Mouse (Mus musculus) embryonic facial prominence, embryonic 14.5 days (tissue): Measurements from ENCODE around the gene Mis18bp1. TPM values are rescaled to one million over a fixed set of nuclear protein-coding genes. Genes with fewer than 3 reads are reported as not detected.
"Not testable (repeated sequence)": the region's sequence is repeated elsewhere in the genome, so short reads cannot be mapped to it uniquely, and the experiment has no call there.

Experiments used
- ATAC-seq: fragments of 200-750 bp; cut with Nextera tagmentation; 2 replicates; pipeline ENCODE4 v1.8.0; 2017; ENCODE audit warnings: low read depth, moderate number of reproducible peaks, moderate TSS enrichment
- DNase-seq: peaks from one replicate; pipeline ENCODE4 v3.0.0-alpha.2; 2015; ENCODE audit warnings: low spot score
- H3K27ac ChIP-seq: fragments of 300-500 bp; sonication (generic); replicated peaks from 2 replicates; pipeline ENCODE4 v1.5.1; 2014; ENCODE audit warnings: low read depth, mild to moderate bottlenecking, low read length, moderate library complexity
- H3K27me3 ChIP-seq: fragments of 300-500 bp; sonication (generic); replicated peaks from 2 replicates; pipeline ENCODE4 v1.6.1; 2014; ENCODE audit warnings: low read length; ENCODE audit not compliant: control insufficient read depth, insufficient read depth
- H3K36me3 ChIP-seq: fragments of 300-500 bp; sonication (generic); 2 replicates; pipeline ENCODE4 v1.6.1; 2014; ENCODE audit warnings: low read length, mixed read lengths; ENCODE audit not compliant: control insufficient read depth, insufficient read depth
- H3K4me1 ChIP-seq: fragments of 300-500 bp; sonication (generic); 2 replicates; pipeline ENCODE4 v1.6.1; 2014; ENCODE audit warnings: antibody characterized with exemption, low read length; ENCODE audit not compliant: control insufficient read depth, insufficient read depth
- H3K4me2 ChIP-seq: fragments of 300-500 bp; sonication (generic); 2 replicates; pipeline ENCODE4 v1.6.1; 2014; ENCODE audit warnings: low read depth, mild to moderate bottlenecking, low read length, moderate library complexity, mixed read lengths
- H3K4me3 ChIP-seq: fragments of 300-500 bp; sonication (generic); 2 replicates; pipeline ENCODE4 v1.5.1; 2014; ENCODE audit warnings: low read depth, mild to moderate bottlenecking, low read length
- H3K9ac ChIP-seq: fragments of 300-500 bp; sonication (generic); 2 replicates; pipeline ENCODE4 v1.6.1; 2014; ENCODE audit warnings: low read depth, mild to moderate bottlenecking, low read length, moderate library complexity, mixed read lengths
- H3K9me3 ChIP-seq: fragments of 300-500 bp; sonication (generic); 2 replicates; pipeline ENCODE4 v1.6.1; 2016; ENCODE audit warnings: low read length; ENCODE audit not compliant: control insufficient read depth
- WGBS: fragments of 180-500 bp; shearing (Covaris S2); extraction: QIAGEN DNeasy Blood & Tissue Kit; methylation state at CpG from one replicate; pipeline ENCODE4 v1.1.7; 2014; 5-methylcytosine and 5-hydroxymethylcytosine counted together
- polyA plus RNA-seq: library from polyadenylated mRNA; unstranded; fragments of >200 nt; fragmentation: Nextera tagmentation; extraction: Ambion mirVana; gene quantifications from 2 replicates; pipeline ENCODE4 v1.2.1, GENCODE M21; 2014

The Mis18bp1 gene
- polyA plus RNA-seq, 1 experiment from 2014 or later, result 38.0 TPM

GRCm38 (mm10) chr12:65172959-65173358 is 555 bp upstream of the Mis18bp1 start:
- 29% methylated on average over 8 of the region's 8 CpGs for WGBS

GRCm38 (mm10) chr12:65136121-65136520 is 36.3 kb downstream of the Mis18bp1 start:
- not testable (repeated sequence) for H3K4me2 ChIP-seq, H3K9me3 ChIP-seq, DNase-seq, H3K4me1 ChIP-seq, H3K9ac ChIP-seq, ATAC-seq, H3K27me3 ChIP-seq, H3K27ac ChIP-seq, H3K4me3 ChIP-seq
- H3K36me3 ChIP-seq, result peaks cover 41% of the 10 kb centered on the region
- 92% methylated on average over 4 of the region's 4 CpGs for WGBS

More at GRCm38 (mm10) chr12:65172959-65173358, 555 bp upstream of the Mis18bp1 start:
- Histone ChIP-seq H3K27ac (peak overlapping the region; percentile 93), H3K9ac (peak overlapping the region; percentile 79; the same call in 1 of the 2 replicates), H3K4me3 (peak overlapping the region; percentile 89), H3K4me2 (peak overlapping the region; percentile 57)
- ATAC-seq, result peak; percentile 48
- not testable (repeated sequence) for H3K27me3 ChIP-seq, DNase-seq, H3K4me1 ChIP-seq, H3K36me3 ChIP-seq, H3K9me3 ChIP-seq

GRCm38 (mm10) chr12:65119451-65119850 is 53.0 kb downstream of the Mis18bp1 start:
- Histone ChIP-seq H3K9ac (no peak overlapping the region), H3K27ac (no peak overlapping the region), H3K4me3 (no peak overlapping the region), H3K4me1 (no peaks in the 10 kb centered on the region), H3K27me3 (no peaks in the 10 kb centered on the region), H3K4me2 (no peak overlapping the region), H3K9me3 (no peaks in the 10 kb centered on the region), H3K36me3 (peaks cover 72% of the 10 kb centered on the region)
- DNase-seq (no peak), ATAC-seq (no peak)
- 88% methylated on average over 5 of the region's 5 CpGs for WGBS

- peaks cover 75% of the 10 kb centered on the region for H3K36me3 ChIP-seq
- no peaks in the 10 kb centered on the region for H3K4me1 ChIP-seq
- no peak for DNase-seq
- 81% methylated on average over 7 of the region's 7 CpGs for WGBS
- no peak overlapping the region for H3K27ac ChIP-seq
- no peaks in the 10 kb centered on the region for H3K27me3 ChIP-seq
- H3K4me2 ChIP-seq, result no peak overlapping the region
- H3K9me3 ChIP-seq, result no peaks in the 10 kb centered on the region
- no peak overlapping the region for H3K9ac ChIP-seq
- no peak for ATAC-seq
- H3K4me3 ChIP-seq, result no peak overlapping the region
Measured at GRCm38 (mm10) chr12:65118968-65119367, 53.4 kb downstream of the Mis18bp1 start.

GRCm38 (mm10) chr12:65114978-65115377 is 57.4 kb downstream of the Mis18bp1 start:
- H3K9ac ChIP-seq, H3K4me2 ChIP-seq, ATAC-seq, H3K27ac ChIP-seq, H3K4me1 ChIP-seq, H3K4me3 ChIP-seq, H3K27me3 ChIP-seq, DNase-seq, H3K9me3 ChIP-seq: not testable (repeated sequence)
- peaks cover 48% of the 10 kb centered on the region for H3K36me3 ChIP-seq
- whole genome bisulfite sequencing, result 96% methylated on average over 3 of the region's 3 CpGs

- WGBS, result 91% methylated on average over 4 of the region's 4 CpGs
- no peaks in the 10 kb centered on the region for H3K27me3 ChIP-seq
- no peaks in the 10 kb centered on the region for H3K4me1 ChIP-seq
- H3K4me3 ChIP-seq, result no peak overlapping the region
- peaks cover 37% of the 10 kb centered on the region for H3K36me3 ChIP-seq
- H3K9ac ChIP-seq, result no peak overlapping the region
- no peak for DNase-seq
- no peaks in the 10 kb centered on the region for H3K9me3 ChIP-seq
- ATAC-seq, result no peak
- H3K27ac ChIP-seq, result no peak overlapping the region
- no peak overlapping the region for H3K4me2 ChIP-seq
Measured at GRCm38 (mm10) chr12:65113925-65114324, 58.5 kb downstream of the Mis18bp1 start.

- H3K9me3 ChIP-seq, result no peaks in the 10 kb centered on the region
- no peak overlapping the region for H3K9ac ChIP-seq
- no peak overlapping the region for H3K4me2 ChIP-seq
- H3K4me3 ChIP-seq, result no peak overlapping the region
- 94% methylated on average over 1 of the region's 1 CpGs for WGBS
- peaks cover 32% of the 10 kb centered on the region for H3K36me3 ChIP-seq
- no peak overlapping the region for H3K27ac ChIP-seq
- DNase-seq (no peak), ATAC-seq (no peak)
- no peaks in the 10 kb centered on the region for H3K27me3 ChIP-seq
- no peaks in the 10 kb centered on the region for H3K4me1 ChIP-seq
Measured at GRCm38 (mm10) chr12:65112811-65113210, 59.6 kb downstream of the Mis18bp1 start.

- no peak overlapping the region for H3K4me3 ChIP-seq
- no peak overlapping the region for H3K27ac ChIP-seq
- no peaks in the 10 kb centered on the region for H3K27me3 ChIP-seq
- H3K9me3 ChIP-seq, result no peaks in the 10 kb centered on the region
- H3K4me1 ChIP-seq, result no peaks in the 10 kb centered on the region
- WGBS, result 90% methylated on average over 3 of the region's 3 CpGs
- no peak for DNase-seq
- no peak overlapping the region for H3K9ac ChIP-seq
- ATAC-seq, result no peak
- peaks cover 35% of the 10 kb centered on the region for H3K36me3 ChIP-seq
- H3K4me2 ChIP-seq, result no peak overlapping the region
Measured at GRCm38 (mm10) chr12:65111503-65111902, 60.9 kb downstream of the Mis18bp1 start.

- Histone ChIP-seq H3K4me3 (no peak overlapping the region), H3K4me2 (no peak overlapping the region), H3K4me1 (no peaks in the 10 kb centered on the region), H3K9me3 (no peaks in the 10 kb centered on the region), H3K27me3 (no peaks in the 10 kb centered on the region), H3K9ac (no peak overlapping the region), H3K36me3 (peaks cover 45% of the 10 kb centered on the region), H3K27ac (no peak overlapping the region)
- WGBS, result 85% methylated on average over 1 of the region's 1 CpGs
- DNase-seq (no peak), ATAC-seq (no peak)
Measured at GRCm38 (mm10) chr12:65108746-65109145, 63.7 kb downstream of the Mis18bp1 start.
